Comparison of ENCODE assay signal across 10 mouse cellular contexts in genomic region chr11:65124913-65125418, GRCm38 (mm10). TPM values are rescaled to one million over a fixed set of nuclear protein-coding genes. Genes with fewer than 3 reads are reported as not detected.
DNase-seq lines count a peak whose midpoint lies in the region; ATAC-seq lines count a peak whose summit lies in the region.
"Had no signal": no experiment of that assay in that cellular context is flagged by ENCODE, and none has a peak within 500 bp of the region (broad histone marks: within the 10 kb centered on the region; RNA-seq: fewer than 3 reads in every experiment).

No protein-coding gene starts in this region.

- no peak overlapping the region for H3K4me2 ChIP-seq in forebrain, embryonic 14.5 days (ENCODE audit: low read length)
- H3K4me2 ChIP-seq in neural tube, embryonic 12.5 days (replicated peaks) = 0 out of 2 replicates have a peak overlapping the region, but pooled peaks have one; percentile 10

- peak; percentile 32 for DNase-seq in right cerebral cortex, adult 18-20 months
- no peak for DNase-seq in right cerebral cortex, adult 2 months (ENCODE audit: low spot score in 2 of 2)
- peak; percentile 68 for DNase-seq in forebrain, embryonic 14.5 days (ENCODE audit: low spot score)
- peak; percentile 61 to 72 for DNase-seq in heart, postnatal 10 days
- DNase-seq in kidney, postnatal 14 days = peak; percentile 64
- no peak for DNase-seq in thymus, postnatal 36 days
- DNase-seq in natural killer cell, adult 2 months (ENCODE audit: low spot score in 2 of 2) = no peak

- H3K36me3 ChIP-seq in forebrain, embryonic 14.5 days (ENCODE audit: control insufficient read depth, insufficient read depth, low read length) = no peaks in the 10 kb centered on the region
- no peaks in the 10 kb centered on the region for H3K36me3 ChIP-seq in neural tube, embryonic 12.5 days

- no peaks in the 10 kb centered on the region for H3K4me1 ChIP-seq in forebrain, embryonic 14.5 days (ENCODE audit: control insufficient read depth, insufficient read depth, low read length)
- peaks cover 9% of the 10 kb centered on the region; the same call in 1 of the 2 replicates for H3K4me1 ChIP-seq in neural tube, embryonic 12.5 days

- H3K9ac ChIP-seq in forebrain, embryonic 14.5 days (ENCODE audit: low read length) = no peak overlapping the region
- H3K9ac ChIP-seq in neural tube, embryonic 12.5 days = no peak overlapping the region

- ATAC-seq in forebrain, embryonic 14.5 days = peak; percentile 90
- ATAC-seq in neural tube, embryonic 12.5 days (ENCODE audit: low FRiP score, low read depth) = peak; percentile 92

- H3K27me3 ChIP-seq in forebrain, embryonic 14.5 days (replicated peaks; ENCODE audit: control insufficient read depth, insufficient read depth, low read length) = no peaks in the 10 kb centered on the region
- H3K27me3 ChIP-seq in neural tube, embryonic 12.5 days (replicated peaks) = no peaks in the 10 kb centered on the region

- intact Hi-C loops in heart, postnatal 10 days (cut with DNase I) = no loop called here

- 63% methylated on average over 8 of the region's 8 CpGs for WGBS in forebrain, embryonic 14.5 days
- WGBS in neural tube, embryonic 12.5 days = 69% methylated on average over 8 of the region's 8 CpGs

- H3K4me3 ChIP-seq in forebrain, embryonic 14.5 days (ENCODE audit: low read depth, low read length) = no peak overlapping the region
- no peak overlapping the region for H3K4me3 ChIP-seq in neural tube, embryonic 12.5 days

- no peak overlapping the region for H3K27ac ChIP-seq in forebrain, embryonic 14.5 days (ENCODE audit: low read depth, low read length)
- no peak overlapping the region for H3K27ac ChIP-seq in neural tube, embryonic 12.5 days

- no peaks in the 10 kb centered on the region for H3K9me3 ChIP-seq in forebrain, embryonic 14.5 days (replicated peaks; ENCODE audit: control insufficient read depth, low read length)
- no peaks in the 10 kb centered on the region for H3K9me3 ChIP-seq in neural tube, embryonic 12.5 days

RNA-seq across cellular contexts. Expression of gene 1700086D15Rik, which starts 34.7 kb away (rescaled TPM):
- polyA plus RNA-seq in forebrain, embryonic 14.5 days (2014; fragmentation: Nextera tagmentation; extraction: Ambion mirVana) = not detected in 2 replicates
- under 1 TPM; 0.32 to 0.41 TPM for total RNA-seq in heart, postnatal 10 days (2021)
- polyA plus RNA-seq in neural tube, embryonic 12.5 days (2016; fragmentation: Nextera tagmentation; extraction: Ambion mirVana) = not detected in 2 replicates
- polyA plus RNA-seq: gonadal fat pad, adult 2 months; small intestine, adult 2 months had no signal

RNA-seq across cellular contexts. Expression of gene Arhgap44, which starts 37.8 kb away (rescaled TPM):
- 8.5 and 10.6 TPM in 2 replicates for polyA plus RNA-seq in forebrain, embryonic 14.5 days (2014; fragmentation: Nextera tagmentation; extraction: Ambion mirVana)
- total RNA-seq in heart, postnatal 10 days (2021) = 10 to 100 TPM; 18.3 to 21.0 TPM
- 6.8 and 7.9 TPM in 2 replicates for polyA plus RNA-seq in neural tube, embryonic 12.5 days (2016; fragmentation: Nextera tagmentation; extraction: Ambion mirVana)

Comparison
In these comparisons a context has a peak if more than half of its experiments do, and no peak if none do; other contexts are left out.
1. DNase-seq: peak in right cerebral cortex, adult 18-20 months (single experiment), forebrain, embryonic 14.5 days (single experiment), heart, postnatal 10 days (2 of 2) and kidney, postnatal 14 days (single experiment); none in right cerebral cortex, adult 2 months (0 of 2), thymus, postnatal 36 days (0 of 2) and natural killer cell, adult 2 months (0 of 2).